Mouse (Mus musculus) forebrain, embryonic 15.5 days (tissue): ENCODE measurements at regions not wholly inside any gene's neighbourhood (a gene's known extent, or its start where the extent isn't known, plus 50 kb on each side); places are given as distances from the start of the nearest gene placed in this dataset.

ENCODE experiments used
- ATAC-seq: fragments of 200-750 bp; cut with Nextera tagmentation; replicated peaks from 2 replicates; pipeline ENCODE4 v1.8.0; 2017; ENCODE audit warnings: mild to moderate bottlenecking, moderate TSS enrichment, moderate library complexity
- H3K27ac ChIP-seq: fragments of 300-500 bp; sonication (generic); replicated peaks from 2 replicates; pipeline ENCODE4 v1.5.1; 2015; ENCODE audit warnings: mild to moderate bottlenecking, inconsistent platforms
- H3K27me3 ChIP-seq: fragments of 300-500 bp; sonication (generic); 2 replicates; pipeline ENCODE4 v1.6.1; 2015; ENCODE audit warnings: inconsistent platforms
- H3K36me3 ChIP-seq: fragments of 300-500 bp; sonication (generic); 2 replicates; pipeline ENCODE4 v1.6.1; 2015; ENCODE audit warnings: mild to moderate bottlenecking, inconsistent platforms
- H3K4me1 ChIP-seq: fragments of 300-500 bp; sonication (generic); 2 replicates; pipeline ENCODE4 v1.6.1; 2015; ENCODE audit warnings: inconsistent platforms
- H3K4me2 ChIP-seq: fragments of 300-500 bp; sonication (generic); replicated peaks from 2 replicates; pipeline ENCODE4 v1.6.1; 2015; ENCODE audit warnings: mild to moderate bottlenecking, inconsistent platforms
- H3K4me3 ChIP-seq: fragments of 300-500 bp; sonication (generic); 2 replicates; pipeline ENCODE4 v1.5.1; 2015; ENCODE audit warnings: mild to moderate bottlenecking, inconsistent platforms
- H3K9ac ChIP-seq: fragments of 300-500 bp; sonication (generic); replicated peaks from 2 replicates; pipeline ENCODE4 v1.6.1; 2015; ENCODE audit warnings: mild to moderate bottlenecking, inconsistent platforms
- H3K9me3 ChIP-seq: fragments of 300-500 bp; sonication (generic); 2 replicates; pipeline ENCODE4 v1.6.1; 2016; ENCODE audit warnings: inconsistent platforms
- WGBS: fragments of 180-500 bp; shearing (Covaris S2); methylation state at CpG from one replicate; pipeline ENCODE4 v1.1.7; 2015; ENCODE audit warnings: mixed read lengths; 5-methylcytosine and 5-hydroxymethylcytosine counted together

- H3K4me1 ChIP-seq, result peaks cover 8% of the 10 kb centered on the region
- peak; percentile 43; the same call in 1 of the 2 replicates for ATAC-seq
- WGBS, result 39% methylated on average over 3 of the region's 3 CpGs
- no peak overlapping the region for H3K9ac ChIP-seq
- no peak overlapping the region for H3K4me3 ChIP-seq
- H3K27me3 ChIP-seq, result no peaks in the 10 kb centered on the region
- H3K36me3 ChIP-seq, result no peaks in the 10 kb centered on the region
- no peak overlapping the region for H3K4me2 ChIP-seq
- no peak overlapping the region for H3K27ac ChIP-seq
- no peaks in the 10 kb centered on the region for H3K9me3 ChIP-seq
Observed at GRCm38 (mm10) chr2:10755375-10755774, 385.1 kb downstream of the Sfmbt2 start.

DNA sequence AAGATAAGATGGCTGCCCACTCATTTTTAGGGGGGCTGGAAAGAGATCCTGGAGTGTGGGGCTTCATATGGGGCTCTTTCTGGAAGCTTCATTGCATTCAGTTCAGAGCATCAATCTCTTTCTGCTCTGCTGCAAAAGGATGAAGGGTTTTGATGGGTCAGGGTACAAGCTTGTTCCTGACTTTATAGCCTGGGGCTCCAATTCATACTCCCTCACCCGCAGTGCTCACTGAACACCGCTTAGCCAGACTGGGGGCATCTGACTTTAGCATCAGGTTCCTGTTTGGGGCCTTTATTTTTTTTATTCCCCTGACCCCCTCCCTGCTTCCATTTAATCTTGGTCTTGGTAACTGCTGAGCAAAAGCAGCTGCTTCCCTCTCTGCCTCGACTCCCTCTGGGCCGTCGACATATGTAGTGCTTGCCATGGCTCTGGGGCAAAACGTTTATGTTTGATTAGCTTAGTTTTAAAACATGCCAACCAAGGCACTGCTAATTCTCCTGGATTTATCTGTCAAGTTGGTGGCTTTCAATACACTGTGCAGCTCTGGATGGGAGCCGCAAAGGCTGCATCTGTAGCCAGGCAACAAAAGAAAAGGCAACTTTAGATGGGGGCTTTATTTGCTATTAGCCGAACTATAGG, 387.0 kb downstream of the Sfmbt2 start:
- Histone ChIP-seq H3K4me2 (no peak overlapping the region), H3K4me1 (peaks cover 8% of the 10 kb centered on the region), H3K4me3 (no peak overlapping the region), H3K9me3 (no peaks in the 10 kb centered on the region), H3K9ac (no peak overlapping the region), H3K27ac (no peak overlapping the region), H3K36me3 (no peaks in the 10 kb centered on the region), H3K27me3 (no peaks in the 10 kb centered on the region)
- peak; percentile 57; the same call in 1 of the 2 replicates for ATAC-seq
- WGBS, result 29% methylated on average over 8 of the region's 8 CpGs

GRCm38 (mm10) chr2:10757886-10758285, 387.6 kb downstream of the Sfmbt2 start:
- Histone ChIP-seq H3K4me1 (peaks cover 8% of the 10 kb centered on the region), H3K36me3 (no peaks in the 10 kb centered on the region), H3K27ac (no peak overlapping the region), H3K4me2 (no peak overlapping the region), H3K27me3 (no peaks in the 10 kb centered on the region), H3K9me3 (no peaks in the 10 kb centered on the region), H3K4me3 (no peak overlapping the region), H3K9ac (no peak overlapping the region)
- ATAC-seq, result no peak
- 41% methylated on average over 1 of the region's 1 CpGs for WGBS

DNA sequence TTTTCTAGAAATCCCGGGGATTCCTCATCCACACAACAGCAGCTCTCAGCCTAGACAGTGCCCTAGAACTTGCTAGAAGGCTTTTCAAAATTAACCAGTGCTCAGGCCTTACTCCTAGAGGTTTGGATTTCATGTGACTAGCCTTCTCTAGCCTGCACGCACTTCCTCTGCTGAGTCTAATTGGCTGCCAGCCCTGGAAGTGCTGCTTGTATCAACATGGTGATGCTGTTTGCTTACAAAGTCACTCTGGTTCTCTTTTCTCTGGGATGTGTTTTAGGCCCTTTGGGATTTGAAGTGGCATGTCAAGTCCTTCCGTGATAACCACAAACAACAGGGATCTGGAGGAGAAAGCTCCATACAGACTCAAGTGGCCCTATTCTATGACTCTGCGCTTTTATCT, 391.9 kb downstream of the Sfmbt2 start:
- Histone ChIP-seq H3K27ac (no peak overlapping the region), H3K27me3 (no peaks in the 10 kb centered on the region), H3K36me3 (no peaks in the 10 kb centered on the region), H3K9me3 (no peaks in the 10 kb centered on the region), H3K4me3 (no peak overlapping the region), H3K9ac (no peak overlapping the region), H3K4me1 (peaks cover 7% of the 10 kb centered on the region), H3K4me2 (no peak overlapping the region)
- ATAC-seq, result no peak
- WGBS, result 78% methylated on average over 4 of the region's 4 CpGs

GRCm38 (mm10) chr2:10783071-10783470, 388.8 kb upstream of the Prkcq start:
- H3K4me2 ChIP-seq, result no peak overlapping the region
- H3K27me3 ChIP-seq, result peaks cover 8% of the 10 kb centered on the region; the same call in 1 of the 2 replicates
- no peak overlapping the region for H3K9ac ChIP-seq
- no peaks in the 10 kb centered on the region for H3K4me1 ChIP-seq
- H3K27ac ChIP-seq, result no peak overlapping the region
- no peak for ATAC-seq
- 58% methylated on average over 7 of the region's 7 CpGs for WGBS
- H3K9me3 ChIP-seq, result no peaks in the 10 kb centered on the region
- no peaks in the 10 kb centered on the region for H3K36me3 ChIP-seq
- no peak overlapping the region for H3K4me3 ChIP-seq

DNA sequence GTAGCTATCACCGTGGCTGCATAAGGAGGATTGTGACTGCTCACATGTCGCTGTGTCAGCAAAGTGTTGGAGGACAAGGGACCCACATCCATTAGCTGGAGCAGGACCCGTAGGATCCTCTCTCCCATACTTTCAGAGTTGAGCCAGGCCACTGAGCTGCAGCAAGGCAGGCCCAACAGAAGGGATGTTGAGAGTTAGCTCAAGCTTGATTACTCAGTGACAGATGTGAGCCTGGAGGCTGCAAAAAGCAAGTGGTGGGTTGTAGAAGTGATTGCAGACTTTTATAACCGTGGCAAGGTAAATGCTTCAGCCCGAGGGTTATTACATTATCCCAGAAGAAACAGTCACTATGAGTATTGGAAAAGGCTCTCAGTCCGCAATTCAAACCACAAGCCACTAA, 388.3 kb upstream of the Prkcq start:
- H3K9ac ChIP-seq, result no peak overlapping the region
- 67% methylated on average over 6 of the region's 6 CpGs for WGBS
- ATAC-seq, result no peak

GRCm38 (mm10) chr2:10784266-10784665, 387.6 kb upstream of the Prkcq start:
- H3K9ac ChIP-seq, result no peak overlapping the region
- no peaks in the 10 kb centered on the region for H3K9me3 ChIP-seq
- no peak overlapping the region for H3K4me2 ChIP-seq
- WGBS, result 33% methylated on average over 1 of the region's 2 CpGs
- no peak for ATAC-seq
- peaks cover 8% of the 10 kb centered on the region; the same call in 1 of the 2 replicates for H3K27me3 ChIP-seq
- no peaks in the 10 kb centered on the region for H3K36me3 ChIP-seq
- H3K4me1 ChIP-seq, result no peaks in the 10 kb centered on the region
- H3K4me3 ChIP-seq, result no peak overlapping the region
- no peak overlapping the region for H3K27ac ChIP-seq

More for the DNA sequence above, 388.3 kb upstream of the Prkcq start:
- Histone ChIP-seq H3K9me3 (no peaks in the 10 kb centered on the region), H3K27ac (no peak overlapping the region), H3K4me2 (no peak overlapping the region), H3K4me1 (no peaks in the 10 kb centered on the region), H3K36me3 (no peaks in the 10 kb centered on the region), H3K4me3 (no peak overlapping the region), H3K27me3 (peaks cover 8% of the 10 kb centered on the region; the same call in 1 of the 2 replicates)

DNA sequence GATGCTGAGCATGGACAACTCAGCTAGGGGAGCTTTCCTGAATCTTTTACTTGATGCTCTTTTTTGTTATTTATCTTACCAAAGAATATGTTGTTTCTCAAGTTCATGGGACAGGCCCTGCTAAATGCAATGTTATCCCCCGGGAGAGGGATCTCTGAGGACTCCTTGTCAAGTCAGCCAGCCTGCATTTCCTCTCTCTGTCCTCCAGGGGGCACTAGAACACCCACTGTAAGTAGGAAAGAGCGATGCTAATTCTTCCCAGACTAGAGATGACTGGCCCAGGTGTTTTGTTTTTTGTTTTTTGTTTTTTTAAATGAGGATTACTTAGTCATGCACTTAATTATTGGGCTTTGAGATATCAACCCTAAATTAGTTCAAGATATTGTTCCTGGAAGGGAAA, 386.8 kb upstream of the Prkcq start:
- Histone ChIP-seq H3K27me3 (peaks cover 8% of the 10 kb centered on the region; the same call in 1 of the 2 replicates), H3K36me3 (no peaks in the 10 kb centered on the region), H3K9ac (no peak overlapping the region), H3K4me2 (no peak overlapping the region), H3K4me1 (no peaks in the 10 kb centered on the region), H3K9me3 (no peaks in the 10 kb centered on the region), H3K4me3 (no peak overlapping the region), H3K27ac (no peak overlapping the region)
- WGBS, result 23% methylated on average over 2 of the region's 2 CpGs
- ATAC-seq, result no peak

GRCm38 (mm10) chr2:10788509-10788908, 383.4 kb upstream of the Prkcq start:
- H3K4me3 ChIP-seq, result no peak overlapping the region
- no peaks in the 10 kb centered on the region for H3K4me1 ChIP-seq
- no peak overlapping the region for H3K27ac ChIP-seq
- no peak overlapping the region for H3K9ac ChIP-seq
- no peaks in the 10 kb centered on the region for H3K36me3 ChIP-seq
- no peaks in the 10 kb centered on the region for H3K9me3 ChIP-seq
- no peak overlapping the region for H3K4me2 ChIP-seq
- 14% methylated on average over 1 of the region's 1 CpGs for WGBS
- peaks cover 5% of the 10 kb centered on the region; the same call in 1 of the 2 replicates for H3K27me3 ChIP-seq
- peak; percentile 97 for ATAC-seq

- no peak overlapping the region for H3K4me2 ChIP-seq
- H3K4me1 ChIP-seq, result no peaks in the 10 kb centered on the region
- 0 out of 2 replicates have a peak, but pooled peaks cover 2% of the 10 kb centered on the region for H3K27me3 ChIP-seq
- H3K36me3 ChIP-seq, result no peaks in the 10 kb centered on the region
- no peaks in the 10 kb centered on the region for H3K9me3 ChIP-seq
- no peak overlapping the region for H3K9ac ChIP-seq
- no peak for ATAC-seq
- no peak overlapping the region for H3K27ac ChIP-seq
- no peak overlapping the region for H3K4me3 ChIP-seq
Observed at GRCm38 (mm10) chr2:10791233-10791632, 380.7 kb upstream of the Prkcq start.

GRCm38 (mm10) chr2:10816374-10816773, 355.5 kb upstream of the Prkcq start:
- Histone ChIP-seq H3K9ac (no peak overlapping the region), H3K9me3 (no peaks in the 10 kb centered on the region), H3K4me3 (no peak overlapping the region), H3K36me3 (no peaks in the 10 kb centered on the region), H3K27ac (no peak overlapping the region), H3K4me2 (no peak overlapping the region), H3K4me1 (no peaks in the 10 kb centered on the region), H3K27me3 (no peaks in the 10 kb centered on the region)
- no peak for ATAC-seq
- 47% methylated on average over 2 of the region's 2 CpGs for whole genome bisulfite sequencing

GRCm38 (mm10) chr2:10825278-10826133, 346.4 kb upstream of the Prkcq start:
- Histone ChIP-seq H3K9ac (peak overlapping the region; percentile 41; the same call in 1 of the 2 replicates), H3K9me3 (no peaks in the 10 kb centered on the region), H3K4me2 (peak overlapping the region; percentile 47), H3K4me1 (no peaks in the 10 kb centered on the region), H3K36me3 (no peaks in the 10 kb centered on the region), H3K27ac (no peak overlapping the region; the same call in 1 of the 2 replicates), H3K4me3 (peak overlapping the region; percentile 39), H3K27me3 (0 out of 2 replicates have a peak, but pooled peaks cover 2% of the 10 kb centered on the region)
- 26% methylated on average over 29 of the region's 29 CpGs for WGBS
- ATAC-seq, result peak; percentile 89
